Mouse (Mus musculus) CH12.LX (cell line): ENCODE data around the gene Rhoq. TPM values are rescaled to one million over a fixed set of nuclear protein-coding genes. Genes with fewer than 3 reads are reported as not detected.

Experiments
- DNase-seq: peaks from one replicate; pipeline ENCODE4 v3.0.0-alpha.2; 2013; ENCODE audit errors: extremely low read depth
- H3K27ac ChIP-seq: 2 replicates; pipeline ENCODE4 v1.5.1; 2012; ENCODE audit warnings: low read depth, mild to moderate bottlenecking, control low read depth, moderate library complexity; ENCODE audit not compliant: insufficient read depth
- H3K27me3 ChIP-seq: replicated peaks from 2 replicates; pipeline ENCODE3; 2012; ENCODE audit warnings: inconsistent platforms
- H3K36me3 ChIP-seq, 2 experiments: replicated peaks in 1 of 2; 2 replicates each; pipeline versions ENCODE3 to v1.6.1; 2012; ENCODE audit warnings: inconsistent platforms in 1 of 2, low read length in 1 of 2, mild to moderate bottlenecking in 1 of 2, mixed read lengths in 1 of 2, moderate library complexity in 1 of 2; ENCODE audit not compliant: control insufficient read depth in 1 of 2, insufficient read depth in 1 of 2
- H3K4me1 ChIP-seq, 2 experiments: 2 replicates each; pipeline ENCODE4 v1.6.1; 2012; ENCODE audit warnings: inconsistent platforms in 1 of 2, moderate library complexity in 1 of 2; ENCODE audit not compliant: insufficient read depth in 2 of 2, control insufficient read depth in 1 of 2
- H3K4me2 ChIP-seq: 2 replicates; pipeline ENCODE4 v1.6.1; 2012; ENCODE audit warnings: low read depth, mild to moderate bottlenecking, control low read depth; ENCODE audit not compliant: poor library complexity, insufficient read depth, severe bottlenecking
- H3K4me3 ChIP-seq, 3 experiments: fragments of 150-350 bp in 1 of 3; sonication (generic) in 1 of 3; replicated peaks in 1 of 3; 2 replicates each; pipeline versions ENCODE3 to v1.5.1; 2011 to 2012; ENCODE audit warnings: low read depth in 2 of 3, low read length in 2 of 3, mild to moderate bottlenecking in 2 of 3, moderate library complexity in 2 of 3, control low read depth in 1 of 3, improper control_type of control experiment in 1 of 3, inconsistent platforms in 1 of 3, mixed read lengths in 1 of 3; ENCODE audit not compliant: poor library complexity in 1 of 3
- H3K79me2 ChIP-seq: replicated peaks from 2 replicates; pipeline ENCODE4 v1.6.1; 2012; ENCODE audit warnings: mild to moderate bottlenecking, moderate library complexity; ENCODE audit not compliant: control insufficient read depth, poor library complexity, insufficient read depth, severe bottlenecking; ENCODE audit errors: extremely low read depth
- H3K9ac ChIP-seq: 2 replicates; pipeline ENCODE4 v1.6.1; 2012; ENCODE audit warnings: low read depth, mild to moderate bottlenecking, control low read depth, moderate library complexity; ENCODE audit not compliant: insufficient read depth
- H3K9me3 ChIP-seq: replicated peaks from 2 replicates; pipeline ENCODE3; 2012; ENCODE audit warnings: low read length, inconsistent platforms, mixed read lengths
- BHLHE40 ChIP-seq: IDR thresholded peaks from 2 replicates; pipeline ENCODE4 v1.6.1; 2011; ENCODE audit warnings: mild to moderate bottlenecking, low read depth, low read length, improper control_type of control experiment
- CHD1 ChIP-seq: IDR thresholded peaks from 2 replicates; pipeline ENCODE4 v1.6.1; 2012; ENCODE audit warnings: low read depth, low read length, improper control_type of control experiment, inconsistent platforms
- CTCF ChIP-seq, 2 experiments: IDR thresholded peaks in 1 of 2; conservative IDR thresholded peaks in 1 of 2; 2 replicates each; pipeline ENCODE4 v1.5.1; 2011 to 2012; ENCODE audit warnings: low read depth in 2 of 2, low read length in 2 of 2, improper control_type of control experiment in 1 of 2, inconsistent platforms in 1 of 2, mild to moderate bottlenecking in 1 of 2, moderate library complexity in 1 of 2
- ELF1 ChIP-seq: IDR thresholded peaks from 2 replicates; pipeline ENCODE4 v1.6.1; 2014; ENCODE audit warnings: low read depth, mild to moderate bottlenecking, inconsistent platforms, low read length, improper control_type of control experiment
- GABPA ChIP-seq: IDR thresholded peaks from 2 replicates; pipeline ENCODE4 v1.6.1; 2012; ENCODE audit warnings: low read depth, low read length, improper control_type of control experiment, inconsistent platforms; ENCODE audit not compliant: insufficient replicate concordance
- HCFC1 ChIP-seq: IDR thresholded peaks from 2 replicates; pipeline ENCODE4 v1.6.1; 2012; ENCODE audit warnings: low read depth, mild to moderate bottlenecking, inconsistent platforms, low read length, improper control_type of control experiment
- IRF4 ChIP-seq: IDR thresholded peaks from 2 replicates; pipeline ENCODE4 v1.6.1; 2014; ENCODE audit warnings: low read depth, mild to moderate bottlenecking, inconsistent platforms, low read length, improper control_type of control experiment
- JUN ChIP-seq: IDR thresholded peaks from 2 replicates; pipeline ENCODE4 v1.6.1; 2011; ENCODE audit warnings: low read depth, mild to moderate bottlenecking, low read length, improper control_type of control experiment, moderate library complexity; ENCODE audit not compliant: insufficient read depth
- JUND ChIP-seq: conservative IDR thresholded peaks from 2 replicates; pipeline ENCODE4 v1.6.1; 2011; ENCODE audit warnings: low read depth, low read length, improper control_type of control experiment
- KAT2A ChIP-seq: IDR thresholded peaks from 2 replicates; pipeline ENCODE4 v1.6.1; 2012; ENCODE audit warnings: low read length, improper control_type of control experiment, inconsistent platforms; ENCODE audit not compliant: insufficient replicate concordance
- MAFK ChIP-seq: IDR thresholded peaks from 2 replicates; pipeline ENCODE4 v1.6.1; 2011; ENCODE audit warnings: low read length, improper control_type of control experiment; ENCODE audit not compliant: insufficient replicate concordance
- MAZ ChIP-seq: IDR thresholded peaks from 2 replicates; pipeline ENCODE4 v1.6.1; 2012; ENCODE audit warnings: low read depth, mild to moderate bottlenecking, inconsistent platforms, low read length, improper control_type of control experiment, moderate library complexity
- NRF1 ChIP-seq: IDR thresholded peaks from 2 replicates; pipeline ENCODE4 v1.6.1; 2014; ENCODE audit warnings: low read depth, mild to moderate bottlenecking, inconsistent platforms, low read length, improper control_type of control experiment, moderate library complexity
- PAX5 ChIP-seq: IDR thresholded peaks from 2 replicates; pipeline ENCODE4 v1.6.1; 2012; ENCODE audit warnings: low read length, inconsistent platforms, mixed read lengths
- POLR2A ChIP-seq: IDR thresholded peaks from 2 replicates; pipeline ENCODE4 v1.6.1; 2011; ENCODE audit warnings: low read depth, mild to moderate bottlenecking, improper control_type of control experiment, low read length
- POLR2AphosphoS2 ChIP-seq: IDR thresholded peaks from 2 replicates; pipeline ENCODE4 v1.6.1; 2011; ENCODE audit warnings: low read depth, low read length, improper control_type of control experiment
- RAD21 ChIP-seq: IDR thresholded peaks from 2 replicates; pipeline ENCODE4 v1.6.1; 2011; ENCODE audit warnings: low read depth, mild to moderate bottlenecking, low read length, improper control_type of control experiment, moderate library complexity
- RCOR1 ChIP-seq: conservative IDR thresholded peaks from 2 replicates; pipeline ENCODE4 v1.6.1; 2012; ENCODE audit warnings: low read depth, mild to moderate bottlenecking, inconsistent platforms, low read length, improper control_type of control experiment
- TBP ChIP-seq: conservative IDR thresholded peaks from 2 replicates; pipeline ENCODE4 v1.6.1; 2011; ENCODE audit warnings: low read depth, low read length, improper control_type of control experiment
- TCF12 ChIP-seq: IDR thresholded peaks from 2 replicates; pipeline ENCODE4 v1.6.1; 2014; ENCODE audit warnings: low read depth, mild to moderate bottlenecking, inconsistent platforms, low read length, improper control_type of control experiment
- UBTF ChIP-seq: IDR thresholded peaks from 2 replicates; pipeline ENCODE4 v1.6.1; 2012; ENCODE audit warnings: low read depth, mild to moderate bottlenecking, inconsistent platforms, low read length, improper control_type of control experiment, moderate library complexity
- ZC3H11A ChIP-seq: IDR thresholded peaks from 2 replicates; pipeline ENCODE4 v1.6.1; 2012; ENCODE audit warnings: low read depth, mild to moderate bottlenecking, inconsistent platforms, low read length, improper control_type of control experiment
- ZKSCAN1 ChIP-seq: IDR thresholded peaks from 2 replicates; pipeline ENCODE4 v1.6.1; 2012; ENCODE audit warnings: low read depth, inconsistent platforms, low read length, improper control_type of control experiment, borderline replicate concordance
- ZNF384 ChIP-seq: IDR thresholded peaks from 2 replicates; pipeline ENCODE4 v1.6.1; 2012; ENCODE audit warnings: low read depth, low read length, improper control_type of control experiment, inconsistent platforms
- dilution Hi-C: fragments of 300-500 bp; cut with MboI; formaldehyde crosslinking; loops from 2 replicates; pipeline ENCODE4 v1.14.3; 2020; ENCODE audit warnings: low sequenced_read_pairs; ENCODE audit not compliant: extremely low pct_unique_long_range_greater_than_20kb, extremely low pct_ligation_motif_present
- in situ Hi-C: fragments of 300-500 bp; cut with MboI; formaldehyde crosslinking; loops from 3 replicates; pipeline ENCODE4 v1.14.3; 2019; ENCODE audit warnings: low sequenced_read_pairs, low pct_ligation_motif_present, low pct_unique_long_range_greater_than_20kb, mixed read lengths
- polyA plus RNA-seq: library from polyadenylated mRNA; unstranded; fragments of >175 nt; gene quantifications from 2 replicates; pipeline ENCODE4 v1.2.1, GENCODE M21; 2012; ENCODE audit warnings: low read depth; ENCODE audit not compliant: insufficient read length
- total RNA-seq, 2 experiments: library from RNA; depleted of rRNA; stranded (reverse); fragments of 300-350 nt in 1 of 2; fragments of >200 nt in 1 of 2; gene quantifications; 2 replicates each; pipeline ENCODE4 v1.2.3; 2012 to 2014

Rhoq gene
- total and polyA plus RNA-seq, 3 experiments: 18.8 to 24.4 (median 23.2) TPM

DNA sequence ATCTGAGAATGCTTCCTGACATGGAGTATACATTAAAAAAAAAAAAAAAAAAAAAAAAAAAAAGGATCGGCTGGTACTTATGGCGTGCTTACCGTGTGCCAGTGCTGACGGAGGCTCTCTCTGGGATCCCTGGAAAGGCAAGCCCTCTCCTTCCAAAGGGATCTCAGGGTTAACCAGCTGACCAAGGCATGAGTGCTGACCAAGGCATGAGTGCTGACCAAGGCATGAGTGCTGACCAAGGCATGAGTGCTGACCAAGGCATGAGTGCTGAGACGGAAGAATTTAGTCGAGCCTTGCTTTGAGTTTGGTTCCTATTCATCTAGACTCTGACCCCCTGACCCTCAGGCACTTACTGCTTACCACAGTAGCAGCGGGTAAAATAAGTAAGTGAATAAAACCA lies 24.2 kb upstream of the Rhoq start:
- no peak overlapping the region for H3K4me2 ChIP-seq
- peaks cover 6% of the 10 kb centered on the region for H3K27me3 ChIP-seq
- dilution Hi-C loops (no loop called here), in situ Hi-C loops (no loop called here)
- no peak overlapping the region for H3K27ac ChIP-seq
- TF ChIP-seq PAX5: no peak
- TF ChIP-seq KAT2A: no peak
- no peak for TF ChIP-seq NRF1
- no peak for TF ChIP-seq ZC3H11A
- no peak for TF ChIP-seq TCF12
- no peak for TF ChIP-seq TBP
- TF ChIP-seq JUN: no peak
- no peak for TF ChIP-seq MAFK
- no peak for TF ChIP-seq UBTF
- TF ChIP-seq JUND: no peak
- no peak for TF ChIP-seq ZNF384
- no peak for TF ChIP-seq CTCF (conservative IDR thresholded peaks at IDR 0.05 in 1 of 2, IDR thresholded peaks at IDR 0.05 in 1 of 2; ENCODE audit: low read depth in 2 of 2, low read length in 2 of 2)
- TF ChIP-seq ZKSCAN1: no peak
- no peak overlapping the region for H3K4me3 ChIP-seq
- H3K36me3 ChIP-seq: no peaks in the 10 kb centered on the region
- H3K79me2 ChIP-seq: no peaks in the 10 kb centered on the region
- no peak for DNase-seq
- peaks cover 3 to 12% of the 10 kb centered on the region in 2 experiments; a peak in 2 of 4 replicates for H3K4me1 ChIP-seq
- H3K9ac ChIP-seq: no peak overlapping the region
- H3K9me3 ChIP-seq: no peaks in the 10 kb centered on the region

- in situ Hi-C loops: no loop called here
Measured at GRCm38 (mm10) chr17:86942112-86942511, 20.8 kb upstream of the Rhoq start.

More at GRCm38 (mm10) chr17:86942112-86942511, 20.8 kb upstream of the Rhoq start:
- Histone ChIP-seq H3K27ac (no peak overlapping the region), H3K36me3 (no peaks in the 10 kb centered on the region), H3K27me3 (peaks cover 6% of the 10 kb centered on the region), H3K4me1 (peaks cover 0 to 9% of the 10 kb centered on the region in 2 experiments; a peak in 2 of 4 replicates), H3K79me2 (no peaks in the 10 kb centered on the region), H3K9ac (no peak overlapping the region), H3K4me3 (no peak overlapping the region), H3K4me2 (no peak overlapping the region), H3K9me3 (no peaks in the 10 kb centered on the region)
- no peak for DNase-seq
- dilution Hi-C loops: no loop called here
- TF ChIP-seq MAZ (no peak), RCOR1 (no peak), RAD21 (no peak), MAFK (no peak), CHD1 (no peak), CTCF (conservative IDR thresholded peaks at IDR 0.05 in 1 of 2, IDR thresholded peaks at IDR 0.05 in 1 of 2; ENCODE audit: low read depth in 2 of 2, low read length in 2 of 2) (no peak), NRF1 (no peak), IRF4 (no peak), ZNF384 (no peak), JUN (no peak), BHLHE40 (no peak), ELF1 (no peak), ZC3H11A (no peak), POLR2A (no peak), TBP (no peak), PAX5 (no peak), GABPA (no peak), POLR2AphosphoS2 (no peak), HCFC1 (no peak)
